Mouse (Mus musculus) induced T-regulatory cell, adult 2 months (primary cell): Measurements from ENCODE around the gene B430305J03Rik.

ENCODE experiments used
- DNase-seq: peaks from one replicate; pipeline ENCODE4 v3.0.0-alpha.2; 2012; ENCODE audit warnings: low read depth

B430305J03Rik gene

DNA sequence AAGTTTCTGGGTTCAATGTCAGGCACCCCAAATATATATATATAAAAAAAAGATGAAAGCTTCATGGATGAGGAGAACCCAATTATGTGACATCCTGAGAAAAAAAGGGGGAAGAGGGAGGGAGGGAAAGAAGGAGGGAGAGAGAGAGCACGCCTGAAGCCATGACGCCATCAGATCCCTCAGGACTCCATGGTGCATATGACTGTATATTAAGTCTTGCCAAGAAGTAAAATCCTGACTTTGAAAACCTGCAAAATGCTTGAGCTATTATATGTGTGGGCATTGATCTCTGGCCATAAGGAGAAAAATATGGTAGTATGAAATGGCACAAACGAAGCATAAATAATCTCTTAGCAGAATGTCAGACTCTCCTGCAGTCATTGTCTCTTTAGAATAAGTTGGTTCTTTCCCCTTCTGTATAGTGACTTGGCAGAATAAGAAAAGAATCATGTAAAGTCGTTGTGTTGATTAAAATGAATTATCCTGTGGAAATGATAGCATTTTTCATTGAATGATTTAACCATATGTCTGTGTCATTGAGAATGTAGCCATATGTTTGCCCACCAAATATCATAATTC is 17.6 kb downstream of the B430305J03Rik start:
- no peak for DNase-seq

DNA sequence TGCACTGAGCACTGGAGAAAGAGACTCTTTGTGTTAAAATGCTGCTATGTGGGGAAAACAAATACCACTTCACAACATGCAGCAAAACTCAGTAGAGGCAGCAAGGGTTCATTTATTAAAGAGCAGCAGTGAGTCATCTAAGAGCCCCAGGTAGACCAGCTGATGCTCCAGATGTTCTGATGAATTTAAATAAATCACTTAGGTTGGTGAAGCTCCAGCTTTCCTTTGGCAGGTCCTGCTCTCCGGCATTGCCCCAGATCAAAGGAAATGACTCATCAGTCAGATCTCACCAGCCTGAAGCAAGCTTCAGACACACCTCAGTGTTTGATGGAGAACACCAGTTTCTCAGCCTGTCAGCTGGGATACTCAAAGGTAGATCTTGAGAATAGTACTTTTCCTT is 20.1 kb downstream of the B430305J03Rik start:
- no peak for DNase-seq

DNA sequence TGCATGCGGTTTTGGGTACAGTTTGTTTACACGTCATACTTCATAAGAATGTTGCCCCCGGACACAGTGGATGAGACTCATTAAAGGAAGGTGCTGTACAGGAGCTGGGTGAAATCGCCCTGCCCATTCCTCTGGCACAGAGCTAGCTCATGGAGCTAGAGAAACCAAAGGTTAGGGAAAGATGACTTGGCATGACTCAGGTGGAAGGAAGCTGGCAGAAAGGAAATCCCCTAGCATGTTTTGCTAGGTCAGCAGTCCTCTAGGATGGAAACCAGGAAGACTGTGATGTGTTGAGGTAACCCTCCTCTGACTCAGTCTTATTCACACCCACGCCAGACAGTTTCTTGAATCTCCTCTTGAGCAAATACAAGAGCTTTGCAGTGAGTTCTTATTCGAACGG is 21.7 kb downstream of the B430305J03Rik start:
- DNase-seq: no peak

GRCm38 (mm10) chr3:61340321-61340720 is 25.4 kb downstream of the B430305J03Rik start:
- DNase-seq: no peak

GRCm38 (mm10) chr3:61337230-61337629 is 28.5 kb downstream of the B430305J03Rik start:
- DNase-seq: no peak

DNA sequence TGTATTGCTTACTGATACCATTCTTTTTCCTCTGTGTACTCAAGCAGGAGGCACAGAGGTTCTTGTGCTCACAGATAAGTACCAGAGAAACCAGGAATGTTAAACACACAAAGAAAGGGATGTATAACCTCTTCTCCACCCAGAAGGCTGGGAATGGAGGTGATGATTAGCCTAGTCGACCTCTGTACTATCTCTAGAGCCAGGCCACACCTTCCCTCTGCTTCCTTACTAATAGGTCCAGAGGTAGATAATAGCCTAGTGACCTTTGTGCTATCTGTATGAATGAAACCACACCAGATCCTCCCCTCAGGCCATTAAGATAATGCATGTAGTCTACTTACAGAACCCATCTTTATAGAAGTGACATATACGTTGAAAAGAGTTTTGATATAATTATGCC is 29.5 kb downstream of the B430305J03Rik start:
- DNase-seq: no peak

DNA sequence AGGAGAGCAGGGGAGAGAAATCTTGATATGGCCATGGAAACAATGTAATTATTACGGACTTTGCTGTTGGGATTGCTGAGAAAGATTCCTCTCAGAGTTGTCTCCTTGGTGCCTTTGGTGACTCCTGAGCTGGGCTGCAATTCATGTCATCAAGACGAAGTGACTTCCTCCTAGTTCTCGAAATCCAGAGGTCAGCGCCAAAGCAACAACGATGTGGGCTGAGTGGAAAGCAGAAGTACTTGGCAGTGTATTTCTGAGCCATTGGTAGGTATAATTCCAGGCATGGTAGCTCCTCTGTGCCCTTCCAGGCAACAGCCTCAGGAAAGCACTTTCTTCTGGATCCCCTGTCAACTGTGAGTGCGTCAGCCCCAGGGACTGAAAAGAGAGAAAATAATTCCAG is 44.1 kb downstream of the B430305J03Rik start:
- no peak for DNase-seq

- no peak for DNase-seq
These were observed 45.7 kb downstream of the B430305J03Rik start for GRCm38 (mm10) chr3:61320031-61320430.

GRCm38 (mm10) chr3:61315002-61315401 is 50.7 kb downstream of the B430305J03Rik start:
- DNase-seq: no peak
